Mouse (Mus musculus) brain, embryonic 14.5 days (tissue): Measurements from ENCODE around the gene Atg7.

Experiments
- CTCF ChIP-seq: fragments of 200-500 bp; IDR thresholded peaks from 2 replicates; pipeline ENCODE4 v1.5.1; 2012; ENCODE audit warnings: inconsistent platforms, mild to moderate bottlenecking, moderate library complexity, borderline replicate concordance; ENCODE audit not compliant: insufficient read depth, insufficient read length; ENCODE audit errors: extremely low read depth
- POLR2A ChIP-seq: fragments of 200-500 bp; IDR thresholded peaks from 2 replicates; pipeline ENCODE4 v1.6.1; 2012; ENCODE audit warnings: mild to moderate bottlenecking, inconsistent platforms, borderline replicate concordance; ENCODE audit not compliant: poor library complexity, insufficient read depth, insufficient read length, severe bottlenecking; ENCODE audit errors: extremely low read depth

- TF ChIP-seq POLR2A (no peak), CTCF (no peak)
Observed at GRCm38 (mm10) chr6:114798715-114799114, 155.8 kb downstream of the Atg7 start.
